Mouse (Mus musculus) CH12.LX (cell line): ENCODE data around the gene Olfr229. TPM values are rescaled to one million over a fixed set of nuclear protein-coding genes. Genes with fewer than 3 reads are reported as not detected.
"Not testable (repeated sequence)": the region's sequence is repeated elsewhere in the genome, so short reads cannot be mapped to it uniquely, and the experiment has no call there.

Source experiments
- DNase-seq: peaks from one replicate; pipeline ENCODE4 v3.0.0-alpha.2; 2013; ENCODE audit errors: extremely low read depth
- H3K27ac ChIP-seq: 2 replicates; pipeline ENCODE4 v1.5.1; 2012; ENCODE audit warnings: low read depth, mild to moderate bottlenecking, control low read depth, moderate library complexity; ENCODE audit not compliant: insufficient read depth
- H3K27me3 ChIP-seq: replicated peaks from 2 replicates; pipeline ENCODE3; 2012; ENCODE audit warnings: inconsistent platforms
- H3K36me3 ChIP-seq, 2 experiments: replicated peaks in 1 of 2; 2 replicates each; pipeline versions ENCODE3 to v1.6.1; 2012; ENCODE audit warnings: inconsistent platforms in 1 of 2, low read length in 1 of 2, mild to moderate bottlenecking in 1 of 2, mixed read lengths in 1 of 2, moderate library complexity in 1 of 2; ENCODE audit not compliant: control insufficient read depth in 1 of 2, insufficient read depth in 1 of 2
- H3K4me1 ChIP-seq, 2 experiments: 2 replicates each; pipeline ENCODE4 v1.6.1; 2012; ENCODE audit warnings: inconsistent platforms in 1 of 2, moderate library complexity in 1 of 2; ENCODE audit not compliant: insufficient read depth in 2 of 2, control insufficient read depth in 1 of 2
- H3K4me2 ChIP-seq: 2 replicates; pipeline ENCODE4 v1.6.1; 2012; ENCODE audit warnings: low read depth, mild to moderate bottlenecking, control low read depth; ENCODE audit not compliant: poor library complexity, insufficient read depth, severe bottlenecking
- H3K4me3 ChIP-seq, 3 experiments: fragments of 150-350 bp in 1 of 3; sonication (generic) in 1 of 3; replicated peaks in 1 of 3; 2 replicates each; pipeline versions ENCODE3 to v1.5.1; 2011 to 2012; ENCODE audit warnings: low read depth in 2 of 3, low read length in 2 of 3, mild to moderate bottlenecking in 2 of 3, moderate library complexity in 2 of 3, control low read depth in 1 of 3, improper control_type of control experiment in 1 of 3, inconsistent platforms in 1 of 3, mixed read lengths in 1 of 3; ENCODE audit not compliant: poor library complexity in 1 of 3
- H3K79me2 ChIP-seq: replicated peaks from 2 replicates; pipeline ENCODE4 v1.6.1; 2012; ENCODE audit warnings: mild to moderate bottlenecking, moderate library complexity; ENCODE audit not compliant: control insufficient read depth, poor library complexity, insufficient read depth, severe bottlenecking; ENCODE audit errors: extremely low read depth
- H3K9ac ChIP-seq: 2 replicates; pipeline ENCODE4 v1.6.1; 2012; ENCODE audit warnings: low read depth, mild to moderate bottlenecking, control low read depth, moderate library complexity; ENCODE audit not compliant: insufficient read depth
- H3K9me3 ChIP-seq: replicated peaks from 2 replicates; pipeline ENCODE3; 2012; ENCODE audit warnings: low read length, inconsistent platforms, mixed read lengths
- CHD1 ChIP-seq: IDR thresholded peaks from 2 replicates; pipeline ENCODE4 v1.6.1; 2012; ENCODE audit warnings: low read depth, low read length, improper control_type of control experiment, inconsistent platforms
- CTCF ChIP-seq, 2 experiments: IDR thresholded peaks in 1 of 2; conservative IDR thresholded peaks in 1 of 2; 2 replicates each; pipeline ENCODE4 v1.5.1; 2011 to 2012; ENCODE audit warnings: low read depth in 2 of 2, low read length in 2 of 2, improper control_type of control experiment in 1 of 2, inconsistent platforms in 1 of 2, mild to moderate bottlenecking in 1 of 2, moderate library complexity in 1 of 2
- E2F4 ChIP-seq: IDR thresholded peaks from 2 replicates; pipeline ENCODE4 v1.6.1; 2011; ENCODE audit warnings: low read depth, low read length, improper control_type of control experiment; ENCODE audit not compliant: insufficient replicate concordance
- ETS1 ChIP-seq: conservative IDR thresholded peaks from 2 replicates; pipeline ENCODE4 v1.6.1; 2012; ENCODE audit warnings: low read depth, mild to moderate bottlenecking, inconsistent platforms, low read length, improper control_type of control experiment, moderate library complexity
- HCFC1 ChIP-seq: IDR thresholded peaks from 2 replicates; pipeline ENCODE4 v1.6.1; 2012; ENCODE audit warnings: low read depth, mild to moderate bottlenecking, inconsistent platforms, low read length, improper control_type of control experiment
- IRF4 ChIP-seq: IDR thresholded peaks from 2 replicates; pipeline ENCODE4 v1.6.1; 2014; ENCODE audit warnings: low read depth, mild to moderate bottlenecking, inconsistent platforms, low read length, improper control_type of control experiment
- JUND ChIP-seq: conservative IDR thresholded peaks from 2 replicates; pipeline ENCODE4 v1.6.1; 2011; ENCODE audit warnings: low read depth, low read length, improper control_type of control experiment
- MAX ChIP-seq: IDR thresholded peaks from 2 replicates; pipeline ENCODE4 v1.6.1; 2011; ENCODE audit warnings: low read length, improper control_type of control experiment
- MEF2A ChIP-seq: IDR thresholded peaks from 2 replicates; pipeline ENCODE4 v1.6.1; 2014; ENCODE audit warnings: low read depth, mild to moderate bottlenecking, inconsistent platforms, low read length, improper control_type of control experiment, borderline replicate concordance
- SIN3A ChIP-seq: IDR thresholded peaks from 2 replicates; pipeline ENCODE4 v1.6.1; 2012; ENCODE audit warnings: low read length, improper control_type of control experiment, inconsistent platforms
- SMC3 ChIP-seq: IDR thresholded peaks from 2 replicates; pipeline ENCODE4 v1.6.1; 2011; ENCODE audit warnings: low read depth, low read length, improper control_type of control experiment
- USF1 ChIP-seq: IDR thresholded peaks from 2 replicates; pipeline ENCODE4 v1.6.1; 2014; ENCODE audit warnings: low read depth, mild to moderate bottlenecking, inconsistent platforms, low read length, improper control_type of control experiment
- ZMIZ1 ChIP-seq: IDR thresholded peaks from 2 replicates; pipeline ENCODE4 v1.6.1; 2012; ENCODE audit warnings: low read depth, mild to moderate bottlenecking, inconsistent platforms, low read length, improper control_type of control experiment
- dilution Hi-C: fragments of 300-500 bp; cut with MboI; formaldehyde crosslinking; loops from 2 replicates; pipeline ENCODE4 v1.14.3; 2020; ENCODE audit warnings: low sequenced_read_pairs; ENCODE audit not compliant: extremely low pct_unique_long_range_greater_than_20kb, extremely low pct_ligation_motif_present
- in situ Hi-C: fragments of 300-500 bp; cut with MboI; formaldehyde crosslinking; loops from 3 replicates; pipeline ENCODE4 v1.14.3; 2019; ENCODE audit warnings: low sequenced_read_pairs, low pct_ligation_motif_present, low pct_unique_long_range_greater_than_20kb, mixed read lengths
- polyA plus RNA-seq: library from polyadenylated mRNA; unstranded; fragments of >175 nt; gene quantifications from 2 replicates; pipeline ENCODE4 v1.2.1, GENCODE M21; 2012; ENCODE audit warnings: low read depth; ENCODE audit not compliant: insufficient read length
- total RNA-seq, 2 experiments: library from RNA; depleted of rRNA; stranded (reverse); fragments of 300-350 nt in 1 of 2; fragments of >200 nt in 1 of 2; gene quantifications; 2 replicates each; pipeline ENCODE4 v1.2.3; 2012 to 2014

The Olfr229 gene
- total and polyA plus RNA-seq, 3 experiments = not detected

DNA sequence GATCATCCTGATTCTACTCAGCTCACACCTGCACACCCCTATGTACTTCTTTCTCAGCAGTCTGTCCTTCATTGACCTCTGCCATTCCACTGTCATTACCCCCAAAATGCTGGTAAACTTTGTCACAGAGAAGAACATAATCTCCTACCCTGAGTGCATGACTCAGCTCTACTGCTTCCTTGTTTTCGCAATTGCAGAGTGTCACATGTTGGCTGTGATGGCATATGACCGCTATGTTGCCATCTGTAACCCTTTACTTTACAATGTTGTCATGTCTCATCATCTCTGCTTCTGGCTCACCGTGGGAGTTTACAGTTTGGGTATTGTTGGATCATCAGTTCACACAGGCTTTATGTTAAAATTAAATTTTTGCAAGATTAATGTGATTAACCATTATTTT lies 2.8 kb downstream of the Olfr229 start (continued):
- TF ChIP-seq SIN3A = no peak
- no peak for TF ChIP-seq JUND

GRCm38 (mm10) chr9:39927975-39928836 lies 21.1 kb downstream of the Olfr229 start:
- H3K4me1 ChIP-seq, dilution Hi-C loops, H3K27me3 ChIP-seq, H3K36me3 ChIP-seq, H3K79me2 ChIP-seq, DNase-seq, H3K9ac ChIP-seq, H3K4me3 ChIP-seq, H3K27ac ChIP-seq, H3K9me3 ChIP-seq, H3K4me2 ChIP-seq, in situ Hi-C loops: not testable (repeated sequence)

- in situ Hi-C loops = not testable (repeated sequence)
Measured at GRCm38 (mm10) chr9:39928837-39929236, 21.7 kb downstream of the Olfr229 start.

GRCm38 (mm10) chr9:39937201-39937600 lies 30.1 kb downstream of the Olfr229 start, which contains the start of gene Olfr974:
Gene Olfr974, plus strand, starts transcription at chr9:39937501.
- Histone ChIP-seq H3K27me3 (no peaks in the 10 kb centered on the region), H3K4me2 (no peak within 1 kb of the TSS), H3K9me3 (no peaks in the 10 kb centered on the region), H3K79me2 (no peaks in the 10 kb centered on the region), H3K4me1 (peaks cover 0 to 9% of the 10 kb centered on the region in 2 experiments; a peak in 2 of 4 replicates)
- dilution Hi-C loops = no loop called here
- no peak for DNase-seq
- TF ChIP-seq JUND (no peak), SIN3A (no peak), SMC3 (no peak), USF1 (no peak), IRF4 (no peak), MEF2A (no peak), CTCF (conservative IDR thresholded peaks at IDR 0.05 in 1 of 2, IDR thresholded peaks at IDR 0.05 in 1 of 2; ENCODE audit: low read depth in 2 of 2, low read length in 2 of 2) (no peak), E2F4 (no peak), CHD1 (no peak), HCFC1 (no peak), MAX (no peak), ZMIZ1 (no peak), ETS1 (no peak)
- TF ChIP-seq, all 38 proteins: peak for 0
- Histone ChIP-seq H3K4me3 (no peak within 1 kb of the TSS), H3K27ac (no peak within 1 kb of the TSS), H3K9ac (no peak within 1 kb of the TSS), H3K36me3 (no peaks in the 10 kb centered on the region)
- in situ Hi-C loops = no loop called here

More at GRCm38 (mm10) chr9:39928837-39929236, 21.7 kb downstream of the Olfr229 start:
- H3K9ac ChIP-seq, H3K27me3 ChIP-seq, H3K4me1 ChIP-seq, H3K79me2 ChIP-seq, H3K4me3 ChIP-seq, DNase-seq, H3K27ac ChIP-seq, H3K36me3 ChIP-seq, dilution Hi-C loops, H3K4me2 ChIP-seq, H3K9me3 ChIP-seq: not testable (repeated sequence)
